Mouse (Mus musculus): ENCODE measurements around the gene Hectd4.

- TF ChIP-seq CTCF (IDR thresholded peaks at IDR 0.05; ENCODE audit: control insufficient read depth, insufficient read depth, low read length) = no peak
- no peak for TF ChIP-seq POLR2A (IDR thresholded peaks at IDR 0.05; ENCODE audit: borderline replicate concordance, control insufficient read depth, low read depth, low read length)
Measured at GRCm38 (mm10) chr5:121251813-121252212, 31.8 kb downstream of the Hectd4 start.
